Mouse (Mus musculus) neural tube, embryonic 12.5 days (tissue): ENCODE measurements around the gene Clasrp. TPM values are rescaled to one million over a fixed set of nuclear protein-coding genes. Genes with fewer than 3 reads are reported as not detected.

ENCODE experiments used
- ATAC-seq: fragments of 200-750 bp; cut with Nextera tagmentation; 2 replicates; pipeline ENCODE4 v1.8.0; 2017; ENCODE audit warnings: low read depth, mild to moderate bottlenecking, moderate TSS enrichment, moderate library complexity; ENCODE audit not compliant: low FRiP score
- H3K27ac ChIP-seq: fragments of 300-500 bp; sonication (generic); 2 replicates; pipeline ENCODE4 v1.5.1; 2016
- H3K27me3 ChIP-seq: fragments of 300-500 bp; sonication (generic); replicated peaks from 2 replicates; pipeline ENCODE4 v1.6.1; 2016; ENCODE audit warnings: mild to moderate bottlenecking
- H3K36me3 ChIP-seq: fragments of 300-500 bp; sonication (generic); 2 replicates; pipeline ENCODE4 v1.6.1; 2016; ENCODE audit warnings: mild to moderate bottlenecking
- H3K4me1 ChIP-seq: fragments of 300-500 bp; sonication (generic); 2 replicates; pipeline ENCODE4 v1.6.1; 2016
- H3K4me2 ChIP-seq: fragments of 300-500 bp; sonication (generic); replicated peaks from 2 replicates; pipeline ENCODE4 v1.6.1; 2016; ENCODE audit warnings: mild to moderate bottlenecking
- H3K4me3 ChIP-seq: fragments of 300-500 bp; sonication (generic); 2 replicates; pipeline ENCODE4 v1.5.1; 2016
- H3K9ac ChIP-seq: fragments of 300-500 bp; sonication (generic); 2 replicates; pipeline ENCODE4 v1.6.1; 2016; ENCODE audit warnings: mild to moderate bottlenecking
- H3K9me3 ChIP-seq: fragments of 300-500 bp; sonication (generic); 2 replicates; pipeline ENCODE4 v1.6.1; 2016; ENCODE audit warnings: mild to moderate bottlenecking
- WGBS: fragments of 180-500 bp; shearing (Covaris S2); methylation state at CpG from one replicate; pipeline ENCODE4 v1.1.7; 2016; 5-methylcytosine and 5-hydroxymethylcytosine counted together
- polyA plus RNA-seq: library from polyadenylated mRNA; unstranded; fragments of >200 nt; fragmentation: Nextera tagmentation; extraction: Ambion mirVana; gene quantifications from 2 replicates; pipeline ENCODE4 v1.2.1, GENCODE M21; 2016

The Clasrp gene
- polyA plus RNA-seq: 70.1 and 79.0 TPM in 2 replicates

GRCm38 (mm10) chr7:19603849-19604605 lies at the start of gene Clasrp:
TSS of gene Clasrp (minus strand) at chr7:19604486.
- Histone ChIP-seq H3K4me2 (peak within 1 kb of the TSS; percentile 90), H3K4me3 (peak within 1 kb of the TSS; percentile 94), H3K27ac (no peak within 1 kb of the TSS; the same call in 1 of the 2 replicates), H3K27me3 (no peaks in the 10 kb centered on the region), H3K4me1 (peaks cover 34% of the 10 kb centered on the region), H3K9ac (peak within 1 kb of the TSS; percentile 96), H3K36me3 (peaks cover 30% of the 10 kb centered on the region), H3K9me3 (no peaks in the 10 kb centered on the region)
- 1% methylated on average over 57 of the region's 57 CpGs for WGBS
- ATAC-seq: peak; percentile 96

DNA sequence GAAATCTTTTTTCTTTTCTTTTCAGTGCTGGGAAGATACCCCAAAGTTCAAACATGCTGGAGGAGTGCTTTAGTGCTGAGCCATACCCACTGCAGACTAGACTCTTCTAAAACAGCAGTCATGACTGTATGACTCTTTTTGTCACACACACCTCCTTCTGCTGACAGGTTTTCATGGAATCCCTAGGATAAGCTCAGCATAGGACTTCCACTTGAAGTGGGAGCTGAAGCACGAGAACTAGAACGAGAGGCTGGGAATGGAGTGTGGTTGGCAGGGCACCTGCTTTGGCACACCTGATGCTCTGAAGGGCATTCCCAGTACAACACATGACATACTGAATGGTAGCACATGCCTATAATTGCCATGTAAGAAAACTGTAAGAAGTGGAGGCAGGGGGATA lies 48.3 kb upstream of the Clasrp start:
- Histone ChIP-seq H3K27ac (no peak overlapping the region), H3K27me3 (no peaks in the 10 kb centered on the region), H3K4me2 (no peak overlapping the region), H3K36me3 (peaks cover 72% of the 10 kb centered on the region), H3K9ac (no peak overlapping the region), H3K4me1 (no peaks in the 10 kb centered on the region), H3K9me3 (no peaks in the 10 kb centered on the region), H3K4me3 (no peak overlapping the region)
- 94% methylated on average over 2 of the region's 2 CpGs for WGBS
- ATAC-seq: no peak

DNA sequence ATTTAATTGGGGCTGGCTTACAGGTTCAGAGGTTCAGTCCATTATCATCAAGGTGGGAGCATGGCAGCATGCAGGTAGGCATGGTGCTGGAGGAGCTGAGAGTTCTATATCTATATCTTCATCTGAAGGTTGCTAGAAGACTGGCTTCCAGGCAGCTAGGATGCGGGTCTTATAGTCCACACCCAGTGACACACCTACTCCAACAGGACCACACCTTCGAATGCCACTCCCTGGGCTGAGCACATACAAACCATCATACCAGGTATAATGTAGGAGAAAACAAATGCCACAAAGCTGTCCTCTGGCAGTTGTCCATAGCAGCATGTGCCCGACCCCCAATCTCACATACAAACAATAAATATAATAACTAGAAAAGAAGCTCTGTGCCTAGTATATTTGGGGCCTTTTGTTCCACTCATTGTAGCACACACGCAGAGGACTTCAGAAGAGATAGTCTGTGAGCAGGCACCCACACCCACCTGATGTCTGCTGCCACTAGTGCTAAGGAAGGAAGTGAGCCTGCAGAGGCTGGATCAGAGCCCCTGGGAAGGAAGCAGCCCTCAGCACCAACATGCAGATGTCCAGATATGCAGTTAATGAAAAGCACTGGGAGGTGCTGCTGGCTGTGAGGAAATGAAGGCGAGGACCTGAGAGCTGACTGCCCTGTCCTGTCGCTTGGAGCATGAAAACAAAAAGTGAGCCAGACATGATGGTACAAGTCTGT lies 46.9 kb upstream of the Clasrp start:
- Histone ChIP-seq H3K9me3 (no peaks in the 10 kb centered on the region), H3K4me2 (no peak overlapping the region), H3K4me1 (no peaks in the 10 kb centered on the region), H3K9ac (no peak overlapping the region), H3K27ac (no peak overlapping the region), H3K4me3 (no peak overlapping the region), H3K27me3 (no peaks in the 10 kb centered on the region), H3K36me3 (peaks cover 82% of the 10 kb centered on the region)
- ATAC-seq: no peak
- whole genome bisulfite sequencing: 96% methylated on average over 6 of the region's 6 CpGs

- Histone ChIP-seq H3K9ac (no peak overlapping the region), H3K9me3 (no peaks in the 10 kb centered on the region), H3K27ac (no peak overlapping the region), H3K4me3 (no peak overlapping the region), H3K27me3 (no peaks in the 10 kb centered on the region), H3K4me1 (no peaks in the 10 kb centered on the region), H3K4me2 (no peak overlapping the region), H3K36me3 (peaks cover 98% of the 10 kb centered on the region)
- ATAC-seq: no peak
- 94% methylated on average over 4 of the region's 4 CpGs for WGBS
These were observed 36.9 kb upstream of the Clasrp start for GRCm38 (mm10) chr7:19641223-19641622.

DNA sequence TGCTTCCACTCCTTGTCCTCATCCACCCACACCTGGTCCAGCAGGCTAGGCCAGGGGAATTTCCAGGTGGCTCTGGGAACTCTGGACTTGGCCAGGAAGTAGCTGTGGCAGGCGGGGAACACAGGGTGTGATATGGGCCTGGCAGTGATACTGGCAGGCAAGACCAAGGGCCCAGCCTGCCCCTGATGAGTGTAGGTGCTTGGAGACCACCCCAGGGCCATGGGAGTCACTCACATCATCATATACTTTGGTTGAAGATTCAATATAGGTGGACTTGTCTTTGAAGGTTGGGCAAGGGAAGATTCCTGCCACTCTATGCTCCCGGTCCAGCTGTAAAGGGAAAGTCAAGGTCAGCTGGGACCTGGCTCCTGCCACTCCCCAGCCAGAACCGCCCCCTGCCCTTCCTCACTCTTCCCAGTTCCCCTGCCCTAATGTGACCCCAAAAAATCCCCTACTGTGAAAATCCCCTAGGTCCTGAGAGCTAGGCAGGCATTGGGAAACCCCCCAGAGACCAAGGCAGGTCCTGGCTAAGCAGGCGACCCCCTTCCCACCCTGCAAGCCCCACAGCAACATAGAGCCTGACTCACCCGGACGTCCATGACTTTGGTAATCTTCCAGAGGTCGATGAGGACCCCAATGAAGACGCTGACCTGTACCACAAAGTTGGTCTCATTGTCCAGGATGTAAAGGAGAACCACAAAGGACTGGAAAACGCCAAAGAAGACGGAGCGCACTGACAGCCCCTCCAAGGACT lies 31.0 kb upstream of the Clasrp start:
- Histone ChIP-seq H3K9me3 (no peaks in the 10 kb centered on the region), H3K9ac (no peak overlapping the region), H3K4me1 (no peaks in the 10 kb centered on the region), H3K4me2 (no peak overlapping the region), H3K36me3 (peaks cover 83% of the 10 kb centered on the region), H3K27me3 (no peaks in the 10 kb centered on the region), H3K4me3 (no peak overlapping the region), H3K27ac (no peak overlapping the region)
- ATAC-seq: no peak
- WGBS: 86% methylated on average over 11 of the region's 11 CpGs

- Histone ChIP-seq H3K4me1 (no peaks in the 10 kb centered on the region; the same call in 1 of the 2 replicates), H3K27ac (no peak overlapping the region), H3K4me3 (no peak overlapping the region), H3K27me3 (no peaks in the 10 kb centered on the region), H3K36me3 (peaks cover 76% of the 10 kb centered on the region), H3K9me3 (no peaks in the 10 kb centered on the region), H3K4me2 (no peak overlapping the region), H3K9ac (no peak overlapping the region)
- no peak for ATAC-seq
- 98% methylated on average over 2 of the region's 2 CpGs for WGBS
These were observed 30.3 kb upstream of the Clasrp start for GRCm38 (mm10) chr7:19634591-19634990.

GRCm38 (mm10) chr7:19633855-19634254 lies 29.6 kb upstream of the Clasrp start:
- Histone ChIP-seq H3K27ac (no peak overlapping the region), H3K4me1 (no peaks in the 10 kb centered on the region; the same call in 1 of the 2 replicates), H3K9me3 (no peaks in the 10 kb centered on the region), H3K4me2 (no peak overlapping the region), H3K27me3 (no peaks in the 10 kb centered on the region), H3K9ac (no peak overlapping the region), H3K36me3 (peaks cover 70% of the 10 kb centered on the region), H3K4me3 (no peak overlapping the region)
- ATAC-seq: no peak
- 96% methylated on average over 15 of the region's 15 CpGs for WGBS

GRCm38 (mm10) chr7:19633197-19633596 lies 28.9 kb upstream of the Clasrp start:
- WGBS: 92% methylated on average over 17 of the region's 17 CpGs
- no peak for ATAC-seq
- Histone ChIP-seq H3K36me3 (peaks cover 63% of the 10 kb centered on the region), H3K27me3 (no peaks in the 10 kb centered on the region), H3K4me2 (no peak overlapping the region), H3K4me1 (no peaks in the 10 kb centered on the region; the same call in 1 of the 2 replicates), H3K9ac (no peak overlapping the region), H3K27ac (no peak overlapping the region), H3K9me3 (no peaks in the 10 kb centered on the region), H3K4me3 (no peak overlapping the region)

GRCm38 (mm10) chr7:19632720-19633119 lies 28.4 kb upstream of the Clasrp start:
- Histone ChIP-seq H3K27me3 (no peaks in the 10 kb centered on the region), H3K4me2 (no peak overlapping the region), H3K4me1 (no peaks in the 10 kb centered on the region; the same call in 1 of the 2 replicates), H3K4me3 (no peak overlapping the region), H3K9ac (no peak overlapping the region), H3K27ac (no peak overlapping the region), H3K36me3 (peaks cover 58% of the 10 kb centered on the region), H3K9me3 (no peaks in the 10 kb centered on the region)
- no peak for ATAC-seq

- Histone ChIP-seq H3K4me3 (no peak overlapping the region), H3K27ac (no peak overlapping the region), H3K36me3 (peaks cover 54% of the 10 kb centered on the region), H3K27me3 (no peaks in the 10 kb centered on the region), H3K9ac (no peak overlapping the region), H3K9me3 (no peaks in the 10 kb centered on the region), H3K4me2 (no peak overlapping the region), H3K4me1 (no peaks in the 10 kb centered on the region; the same call in 1 of the 2 replicates)
- ATAC-seq: no peak
These were observed 28.0 kb upstream of the Clasrp start for GRCm38 (mm10) chr7:19632275-19632674.

DNA sequence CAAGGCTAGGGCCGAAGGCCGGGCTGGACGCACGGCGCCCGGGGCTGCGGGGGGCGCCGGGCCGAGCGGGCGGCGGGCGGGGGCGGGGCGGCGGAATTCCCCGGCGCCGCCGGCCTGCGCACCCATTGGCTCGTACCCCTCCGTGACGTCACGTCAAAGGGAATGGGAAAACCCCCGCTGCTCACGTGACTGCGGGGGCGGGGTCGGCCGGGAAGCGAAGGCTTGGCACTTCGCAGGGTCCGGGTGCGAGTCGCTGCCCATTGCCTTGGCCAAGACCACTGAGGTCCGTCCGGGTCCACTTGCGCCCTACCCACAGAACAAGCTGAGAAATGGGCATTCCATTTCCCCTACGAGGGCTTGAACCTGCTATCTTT lies 25.1 kb upstream of the Clasrp start, which contains the start of gene Relb:
Relb (minus strand) TSS at position 78 of the 374 bp plus-strand sequence.
- Histone ChIP-seq H3K9me3 (no peaks in the 10 kb centered on the region), H3K36me3 (peaks cover 25% of the 10 kb centered on the region), H3K27me3 (no peaks in the 10 kb centered on the region), H3K4me1 (no peaks in the 10 kb centered on the region; the same call in 1 of the 2 replicates), H3K9ac (peak within 1 kb of the TSS; percentile 47), H3K27ac (no peak within 1 kb of the TSS), H3K4me3 (peak within 1 kb of the TSS; percentile 76), H3K4me2 (peak within 1 kb of the TSS; percentile 97)
- under 1% methylated on average over 28 of the region's 41 CpGs for WGBS
- ATAC-seq: peak; percentile 79
